8 mouse cellular contexts compared by ENCODE assay signal in the genomic region with DNA sequence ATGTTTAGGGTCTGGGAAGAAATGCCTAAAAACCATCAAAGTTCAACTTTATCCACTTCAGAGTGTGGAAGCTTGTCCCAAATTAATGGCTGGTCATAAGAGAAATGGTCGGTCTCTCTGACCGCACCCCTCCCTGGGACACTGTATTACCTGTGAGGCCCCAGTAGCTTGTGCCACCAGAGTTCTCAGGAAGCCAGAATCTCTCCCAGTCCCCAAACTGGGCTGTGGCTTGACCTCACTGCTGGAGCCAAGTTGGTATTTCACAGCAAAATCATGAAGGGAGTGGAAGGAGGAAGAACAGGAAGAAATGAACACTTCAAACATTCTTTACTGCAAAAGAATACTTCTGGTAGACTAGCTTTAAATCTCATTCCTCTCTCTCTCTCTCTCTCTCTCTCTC. TPM values are rescaled to one million over a fixed set of nuclear protein-coding genes. Genes with fewer than 3 reads are reported as not detected.
DNase-seq lines count a peak whose midpoint lies in the region; ATAC-seq and TF ChIP-seq lines count a peak whose summit lies in the region.

No protein-coding gene starts in this region.

- no peak for TF ChIP-seq POLR2A in cortical plate, adult 2 months (IDR thresholded peaks at IDR 0.05; ENCODE audit: extremely low read depth, insufficient read depth, low read length)

- no peaks in the 10 kb centered on the region for H3K27me3 ChIP-seq in heart, embryonic 13.5 days (replicated peaks)
- H3K27me3 ChIP-seq in hindbrain, embryonic 11.5 days (ENCODE audit: control insufficient read depth, insufficient read depth, low read length), result no peaks in the 10 kb centered on the region
- no peaks in the 10 kb centered on the region for H3K27me3 ChIP-seq in midbrain, embryonic 13.5 days

- H3K27ac ChIP-seq in heart, embryonic 13.5 days (replicated peaks), result peak overlapping the region; percentile 98
- peak overlapping the region; percentile 99 for H3K27ac ChIP-seq in cortical plate, adult 2 months (ENCODE audit: insufficient read depth, low read length)
- peak overlapping the region; percentile 98 for H3K27ac ChIP-seq in hindbrain, embryonic 11.5 days (ENCODE audit: low read depth, low read length)
- H3K27ac ChIP-seq in midbrain, embryonic 13.5 days, result peak overlapping the region; percentile 98

- peak overlapping the region; percentile 93 for H3K4me3 ChIP-seq in heart, embryonic 13.5 days
- peak overlapping the region; percentile 11; the same call in 1 of the 2 replicates for H3K4me3 ChIP-seq in cortical plate, adult 2 months (ENCODE audit: insufficient read depth, low read length)
- H3K4me3 ChIP-seq in hindbrain, embryonic 11.5 days (ENCODE audit: low read depth, low read length), result peak overlapping the region; percentile 90
- H3K4me3 ChIP-seq in midbrain, embryonic 13.5 days (replicated peaks), result peak overlapping the region; percentile 82

- H3K9me3 ChIP-seq in heart, embryonic 13.5 days, result no peaks in the 10 kb centered on the region
- no peaks in the 10 kb centered on the region for H3K9me3 ChIP-seq in hindbrain, embryonic 11.5 days (ENCODE audit: control insufficient read depth, low read length)
- H3K9me3 ChIP-seq in midbrain, embryonic 13.5 days, result no peaks in the 10 kb centered on the region

- 37% methylated on average over 2 of the region's 2 CpGs for WGBS in heart, embryonic 13.5 days
- 25% methylated on average over 2 of the region's 2 CpGs for WGBS in hindbrain, embryonic 11.5 days
- WGBS in midbrain, embryonic 13.5 days, result 15% methylated on average over 2 of the region's 2 CpGs

- no peaks in the 10 kb centered on the region for H3K36me3 ChIP-seq in heart, embryonic 13.5 days
- H3K36me3 ChIP-seq in hindbrain, embryonic 11.5 days (ENCODE audit: control insufficient read depth, insufficient read depth, low read length), result no peaks in the 10 kb centered on the region
- no peaks in the 10 kb centered on the region for H3K36me3 ChIP-seq in midbrain, embryonic 13.5 days

- TF ChIP-seq CTCF in cortical plate, adult 2 months (IDR thresholded peaks at IDR 0.05; ENCODE audit: extremely low read depth, insufficient read depth, low read length), result no peak

- peaks cover 59% of the 10 kb centered on the region for H3K4me1 ChIP-seq in heart, embryonic 13.5 days
- H3K4me1 ChIP-seq in cortical plate, adult 2 months (ENCODE audit: control insufficient read depth, insufficient read depth, low read length), result peaks cover 7% of the 10 kb centered on the region; the same call in 1 of the 2 replicates
- H3K4me1 ChIP-seq in hindbrain, embryonic 11.5 days (replicated peaks; ENCODE audit: control insufficient read depth, insufficient read depth, low read length), result 0 out of 2 replicates have a peak, but pooled peaks cover 8% of the 10 kb centered on the region
- peaks cover 70% of the 10 kb centered on the region for H3K4me1 ChIP-seq in midbrain, embryonic 13.5 days (replicated peaks)

- no peak for ATAC-seq in heart, embryonic 13.5 days (ENCODE audit: extremely low read depth, insufficient number of reproducible peaks, low FRiP score, low TSS enrichment)
- no peak for ATAC-seq in hindbrain, embryonic 11.5 days (ENCODE audit: low FRiP score)
- no peak for ATAC-seq in midbrain, embryonic 13.5 days

- DNase-seq in heart, adult 9 months (ENCODE audit: low spot score in 2 of 2), result no peak
- peak; percentile 48 for DNase-seq in hindbrain, embryonic 11.5 days (ENCODE audit: low spot score)
- DNase-seq in cerebellum, adult 18-20 months, result no peak
- no peak for DNase-seq in right cerebral cortex, postnatal 25 days
- DNase-seq in urinary bladder, postnatal 14 days (ENCODE audit: low spot score), result no peak

- peak overlapping the region; percentile 100 for H3K9ac ChIP-seq in heart, embryonic 13.5 days
- peak overlapping the region; percentile 98 for H3K9ac ChIP-seq in hindbrain, embryonic 11.5 days (ENCODE audit: low read depth, low read length)
- H3K9ac ChIP-seq in midbrain, embryonic 13.5 days (replicated peaks), result peak overlapping the region; percentile 97

- H3K4me2 ChIP-seq in heart, embryonic 13.5 days, result peak overlapping the region; percentile 81
- H3K4me2 ChIP-seq in hindbrain, embryonic 11.5 days (replicated peaks; ENCODE audit: low read depth, low read length), result peak overlapping the region; percentile 73
- peak overlapping the region; percentile 76 for H3K4me2 ChIP-seq in midbrain, embryonic 13.5 days (replicated peaks)

RNA-seq across cellular contexts. Expression of a gene that starts 9.6 kb away (rescaled TPM):
- polyA plus RNA-seq in heart, embryonic 13.5 days (2015; fragmentation: Nextera tagmentation; extraction: Ambion mirVana), result 21.8 and 22.4 TPM in 2 replicates
- polyA plus RNA-seq in cortical plate, adult 2 months (2012; rRNA removed), result 63.2 and 65.4 TPM in 2 replicates
- 57.7 and 58.8 TPM in 2 replicates for polyA plus RNA-seq in hindbrain, embryonic 11.5 days (2014; fragmentation: Nextera tagmentation; extraction: Ambion mirVana)
- 38.9 and 50.2 TPM in 2 replicates for polyA plus RNA-seq in midbrain, embryonic 13.5 days (2015; fragmentation: Nextera tagmentation; extraction: Ambion mirVana)

Comparison
In these comparisons a context has a peak if more than half of its experiments do, and no peak if none do; other contexts are left out.
1. H3K4me3 ChIP-seq: peak in every context shown above with its lines; median percentile 93 in heart, embryonic 13.5 days; 90 in hindbrain, embryonic 11.5 days; 82 in midbrain, embryonic 13.5 days; 11 in cortical plate, adult 2 months.